ENCODE assay signal across 9 mouse cellular contexts in the genomic region with DNA sequence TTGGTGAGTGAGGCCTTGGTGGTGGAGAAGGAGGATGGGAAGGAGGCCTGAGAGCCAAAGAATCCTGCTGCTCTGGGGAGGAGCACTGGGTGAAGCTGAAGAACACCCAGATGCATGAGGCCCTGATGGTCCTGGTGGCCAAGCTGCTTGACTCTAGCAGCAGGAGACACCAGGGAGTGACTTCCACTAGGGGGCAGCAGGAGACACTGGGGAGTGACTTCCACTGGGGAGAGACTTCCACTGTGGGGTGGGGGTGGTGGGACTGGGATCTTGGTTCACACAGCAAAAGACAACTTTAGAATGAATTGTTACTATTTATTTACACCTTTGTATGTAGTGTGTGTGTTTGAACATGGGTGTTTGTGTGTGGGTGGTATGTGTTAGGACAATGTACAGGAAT. TPM values are rescaled to one million over a fixed set of nuclear protein-coding genes. Genes with fewer than 3 reads are reported as not detected.
A peak's percentile ranks its signal among the peaks of the same experiment; 100 is the strongest.
DNase-seq lines count a peak whose midpoint lies in the region; ATAC-seq and TF ChIP-seq lines count a peak whose summit lies in the region.
"Had no signal": no experiment of that assay in that cellular context is flagged by ENCODE, and none has a peak within 500 bp of the region (broad histone marks: within the 10 kb centered on the region; RNA-seq: fewer than 3 reads in every experiment).

No protein-coding gene starts in this region.

- no peaks in the 10 kb centered on the region for H3K9me3 ChIP-seq in limb, embryonic 10.5 days (replicated peaks)
- H3K9me3 ChIP-seq: stomach, embryonic 15.5 days had no signal

- H3K27me3 ChIP-seq in limb, embryonic 10.5 days (ENCODE audit: low read depth, poor library complexity, severe bottlenecking): no peaks in the 10 kb centered on the region
- H3K27me3 ChIP-seq: stomach, embryonic 15.5 days had no signal

- no peak for ATAC-seq in CD4-positive, CD25-positive, alpha-beta regulatory T cell, adult 4 months

- peak; percentile 53; the same call in 1 of the 2 replicates for TF ChIP-seq CTCF in brain, embryonic 14.5 days (IDR thresholded peaks at IDR 0.05; ENCODE audit: borderline replicate concordance, extremely low read depth, insufficient read depth, insufficient read length)

- TF ChIP-seq POLR2A in brain, embryonic 14.5 days (IDR thresholded peaks at IDR 0.05; ENCODE audit: borderline replicate concordance, extremely low read depth, insufficient read depth, insufficient read length, poor library complexity, severe bottlenecking): no peak

- no peak overlapping the region for H3K27ac ChIP-seq in limb, embryonic 10.5 days
- H3K27ac ChIP-seq: stomach, embryonic 15.5 days had no signal

- H3K4me3 ChIP-seq in limb, embryonic 10.5 days: no peak overlapping the region
- H3K4me3 ChIP-seq: stomach, embryonic 15.5 days had no signal

- peak; percentile 78 for DNase-seq in CD4-positive, CD25-positive, alpha-beta regulatory T cell, adult 2 months (ENCODE audit: low read depth, low spot score)
- peak; percentile 39 to 57 for DNase-seq in layer of hippocampus, postnatal 10 days (ENCODE audit: low spot score in 2 of 2)
- no peak for DNase-seq in layer of hippocampus, postnatal 36 days
- DNase-seq in brain, embryonic 14.5 days (ENCODE audit: low read depth): no peak
- peak; percentile 52 for DNase-seq in limb, embryonic 10.5 days (ENCODE audit: low spot score)
- peak; percentile 65 to 83 for DNase-seq in spleen, postnatal 4 days (ENCODE audit: low spot score in 2 of 2)
- DNase-seq in right cerebral cortex, adult 18-20 months: no peak

- no peaks in the 10 kb centered on the region; the same call in 1 of the 2 replicates for H3K4me1 ChIP-seq in limb, embryonic 10.5 days
- H3K4me1 ChIP-seq: stomach, embryonic 15.5 days had no signal

- peaks cover 98% of the 10 kb centered on the region for H3K36me3 ChIP-seq in limb, embryonic 10.5 days
- H3K36me3 ChIP-seq: stomach, embryonic 15.5 days had no signal

RNA-seq across cellular contexts. Expression of a gene that starts 9.1 kb away (rescaled TPM):
- 100 to 1,000 TPM in 1 of 2 experiments, 10 to 100 TPM in 1; 87.6 to 102 TPM for polyA plus RNA-seq in CD4-positive, CD25-positive, alpha-beta regulatory T cell, adult 4 months (2017; shearing (Covaris generic))
- total RNA-seq in layer of hippocampus, postnatal 10 days (2021): 10 to 100 TPM; 51.7 to 57.0 TPM
- total RNA-seq in layer of hippocampus, postnatal 36 days (2021): 10 to 100 TPM; 54.1 to 66.7 TPM
- polyA plus RNA-seq in brain, embryonic 14.5 days (2012; rRNA removed): 34.8 and 42.1 TPM in 2 replicates
- 114 and 122 TPM in 2 replicates for polyA plus RNA-seq in limb, embryonic 10.5 days (2016; fragmentation: Nextera tagmentation; extraction: Ambion mirVana)

RNA-seq across cellular contexts. Expression of a gene that starts 15.2 kb away (rescaled TPM):
- polyA plus RNA-seq in CD4-positive, CD25-positive, alpha-beta regulatory T cell, adult 4 months (2017; shearing (Covaris generic)): under 1 TPM in 1 of 2 experiments, not detected in 1; 0.56 TPM
- 1 to 10 TPM; 8.6 to 8.8 TPM for total RNA-seq in layer of hippocampus, postnatal 10 days (2021)
- 1 to 10 TPM; 6.1 to 8.8 TPM for total RNA-seq in layer of hippocampus, postnatal 36 days (2021)
- polyA plus RNA-seq in brain, embryonic 14.5 days (2012; rRNA removed): 31.2 and 40.1 TPM in 2 replicates
- polyA plus RNA-seq in limb, embryonic 10.5 days (2016; fragmentation: Nextera tagmentation; extraction: Ambion mirVana): 107 and 120 TPM in 2 replicates

Comparison
In these comparisons a context has a peak if more than half of its experiments do, and no peak if none do; other contexts are left out.
1. DNase-seq: peak in CD4-positive, CD25-positive, alpha-beta regulatory T cell, adult 2 months (single experiment), layer of hippocampus, postnatal 10 days (2 of 2), limb, embryonic 10.5 days (single experiment) and spleen, postnatal 4 days (2 of 2); none in layer of hippocampus, postnatal 36 days (0 of 2), brain, embryonic 14.5 days (single experiment) and right cerebral cortex, adult 18-20 months (single experiment).
2. RNA of a gene that starts 15.2 kb away (polyA plus RNA-seq): 107 to 120 TPM in limb, embryonic 10.5 days and 31.2 to 40.1 TPM in brain, embryonic 14.5 days; 0.56 TPM in CD4-positive, CD25-positive, alpha-beta regulatory T cell, adult 4 months; every median in the first group is over 10 times any median in the second.